8 mouse cellular contexts compared by ENCODE assay signal in the genomic region with DNA sequence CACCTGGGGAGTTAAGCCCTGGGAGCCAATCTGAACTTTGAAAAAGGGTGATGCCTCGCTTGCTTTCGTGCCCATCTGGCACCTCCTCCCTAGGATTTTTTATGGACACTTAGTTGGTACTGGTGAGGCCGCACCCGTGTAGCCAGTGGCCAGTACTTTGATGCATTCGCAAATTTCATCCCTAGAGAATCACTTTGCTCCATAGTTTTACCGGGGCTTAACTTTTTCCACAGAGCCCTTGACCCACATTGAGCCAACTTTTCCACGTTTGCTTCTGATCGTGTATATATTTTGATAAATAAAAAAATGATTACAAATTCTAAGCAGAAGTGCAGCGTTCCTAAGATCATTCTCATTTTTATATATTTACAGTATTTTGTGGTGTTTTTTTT. TPM values are rescaled to one million over a fixed set of nuclear protein-coding genes. Genes with fewer than 3 reads are reported as not detected.
A peak's percentile ranks its signal among the peaks of the same experiment; 100 is the strongest.
DNase-seq lines count a peak whose midpoint lies in the region; ATAC-seq and TF ChIP-seq lines count a peak whose summit lies in the region.

No protein-coding gene starts in this region.

- H3K4me3 ChIP-seq in lung, adult 2 months (replicated peaks; ENCODE audit: extremely low read depth, low read depth, low read length) = peak overlapping the region; percentile 97
- H3K4me3 ChIP-seq in embryonic facial prominence, embryonic 15.5 days (replicated peaks) = peak overlapping the region; percentile 64
- peak overlapping the region; percentile 69 for H3K4me3 ChIP-seq in limb, embryonic 10.5 days
- H3K4me3 ChIP-seq in neural tube, embryonic 15.5 days (replicated peaks) = peak overlapping the region; percentile 63

- no peak for ATAC-seq in embryonic facial prominence, embryonic 15.5 days (ENCODE audit: insufficient number of reproducible peaks, low FRiP score, low TSS enrichment, low read depth)
- ATAC-seq in neural tube, embryonic 15.5 days (ENCODE audit: low FRiP score) = no peak

- H3K27me3 ChIP-seq in embryonic facial prominence, embryonic 15.5 days = no peaks in the 10 kb centered on the region
- peaks cover 34% of the 10 kb centered on the region for H3K27me3 ChIP-seq in limb, embryonic 10.5 days (ENCODE audit: low read depth, poor library complexity, severe bottlenecking)
- H3K27me3 ChIP-seq in neural tube, embryonic 15.5 days (replicated peaks) = no peaks in the 10 kb centered on the region; the same call in 1 of the 2 replicates

- 27% methylated on average over 9 of the region's 9 CpGs for WGBS in lung, adult 2 months
- WGBS in embryonic facial prominence, embryonic 15.5 days = 13% methylated on average over 9 of the region's 9 CpGs
- 16% methylated on average over 9 of the region's 9 CpGs for WGBS in limb, embryonic 10.5 days
- WGBS in neural tube, embryonic 15.5 days = 25% methylated on average over 9 of the region's 9 CpGs

- H3K9ac ChIP-seq in embryonic facial prominence, embryonic 15.5 days = peak overlapping the region; percentile 37
- peak overlapping the region; percentile 55 for H3K9ac ChIP-seq in neural tube, embryonic 15.5 days (replicated peaks)

- TF ChIP-seq CTCF in lung, adult 2 months (IDR thresholded peaks at IDR 0.05; ENCODE audit: insufficient read depth, low read length) = no peak

- H3K36me3 ChIP-seq in embryonic facial prominence, embryonic 15.5 days = peaks cover 2% of the 10 kb centered on the region; the same call in 1 of the 2 replicates
- peaks cover 26% of the 10 kb centered on the region for H3K36me3 ChIP-seq in limb, embryonic 10.5 days
- H3K36me3 ChIP-seq in neural tube, embryonic 15.5 days = no peaks in the 10 kb centered on the region

- peak overlapping the region; percentile 43 for H3K4me2 ChIP-seq in embryonic facial prominence, embryonic 15.5 days (replicated peaks)
- peak overlapping the region; percentile 54 for H3K4me2 ChIP-seq in neural tube, embryonic 15.5 days

- no peaks in the 10 kb centered on the region for H3K9me3 ChIP-seq in embryonic facial prominence, embryonic 15.5 days (replicated peaks)
- H3K9me3 ChIP-seq in limb, embryonic 10.5 days (replicated peaks) = no peaks in the 10 kb centered on the region
- no peaks in the 10 kb centered on the region for H3K9me3 ChIP-seq in neural tube, embryonic 15.5 days (replicated peaks)

- DNase-seq in lung, adult 2 months = no peak
- DNase-seq in lung, postnatal 4 days = no peak
- DNase-seq in limb, embryonic 10.5 days (ENCODE audit: low spot score) = no peak
- no peak for DNase-seq in right cerebral cortex, adult 2 months (ENCODE audit: low spot score in 2 of 2)
- no peak for DNase-seq in spleen, postnatal 14 days (ENCODE audit: low spot score in 2 of 2)
- no peak for DNase-seq in frontal cortex, postnatal 10 days (ENCODE audit: low spot score in 2 of 2)

- peak overlapping the region; percentile 81 for H3K27ac ChIP-seq in embryonic facial prominence, embryonic 15.5 days (replicated peaks)
- H3K27ac ChIP-seq in limb, embryonic 10.5 days = peak overlapping the region; percentile 91
- peak overlapping the region; percentile 82 for H3K27ac ChIP-seq in neural tube, embryonic 15.5 days (replicated peaks)

- no peak for TF ChIP-seq POLR2A in lung, adult 2 months (IDR thresholded peaks at IDR 0.05; ENCODE audit: borderline replicate concordance, extremely low read depth, low read depth, low read length)

- no peaks in the 10 kb centered on the region; the same call in 1 of the 2 replicates for H3K4me1 ChIP-seq in lung, adult 2 months (ENCODE audit: control insufficient read depth, insufficient read depth, low read length)
- H3K4me1 ChIP-seq in embryonic facial prominence, embryonic 15.5 days = 0 out of 2 replicates have a peak, but pooled peaks cover 5% of the 10 kb centered on the region
- no peaks in the 10 kb centered on the region for H3K4me1 ChIP-seq in limb, embryonic 10.5 days
- peaks cover 9% of the 10 kb centered on the region; the same call in 1 of the 2 replicates for H3K4me1 ChIP-seq in neural tube, embryonic 15.5 days

RNA-seq across cellular contexts. Expression of gene Eif1ax, which starts 0.8 kb away (rescaled TPM):
- 36.8 and 77.7 TPM in 2 replicates for polyA plus RNA-seq in lung, adult 2 months (2012; rRNA removed)
- 109 and 118 TPM in 2 replicates for polyA plus RNA-seq in embryonic facial prominence, embryonic 15.5 days (2015; fragmentation: Nextera tagmentation; extraction: Ambion mirVana)
- polyA plus RNA-seq in limb, embryonic 10.5 days (2016; fragmentation: Nextera tagmentation; extraction: Ambion mirVana) = 143 and 162 TPM in 2 replicates
- 95.2 and 113 TPM in 2 replicates for polyA plus RNA-seq in neural tube, embryonic 15.5 days (2015; fragmentation: Nextera tagmentation; extraction: Ambion mirVana)

RNA-seq across cellular contexts. Expression of gene Map7d2, which starts 41.6 kb away (rescaled TPM):
- polyA plus RNA-seq in lung, adult 2 months (2012; rRNA removed) = 0.06 and 0.09 TPM in 2 replicates
- 2.4 and 3.0 TPM in 2 replicates for polyA plus RNA-seq in embryonic facial prominence, embryonic 15.5 days (2015; fragmentation: Nextera tagmentation; extraction: Ambion mirVana)
- 1.2 and 1.7 TPM in 2 replicates for polyA plus RNA-seq in limb, embryonic 10.5 days (2016; fragmentation: Nextera tagmentation; extraction: Ambion mirVana)
- polyA plus RNA-seq in neural tube, embryonic 15.5 days (2015; fragmentation: Nextera tagmentation; extraction: Ambion mirVana) = 48.9 and 53.6 TPM in 2 replicates

Comparison
In these comparisons a context has a peak if more than half of its experiments do, and no peak if none do; other contexts are left out.
1. RNA of gene Map7d2, which starts 41.6 kb away (polyA plus RNA-seq): 48.9 to 53.6 TPM in neural tube, embryonic 15.5 days; 2.4 to 3.0 TPM in embryonic facial prominence, embryonic 15.5 days, 1.2 to 1.7 TPM in limb, embryonic 10.5 days and 0.06 to 0.09 TPM in lung, adult 2 months; every median in the first group is over 10 times any median in the second.
2. Peak in every context shown above with its lines, with median percentiles within 50 percentile points of each other: H3K4me3 ChIP-seq and H3K27ac ChIP-seq.